Mouse (Mus musculus): ENCODE measurements around the gene Tmem138.

Tmem138 gene

DNA sequence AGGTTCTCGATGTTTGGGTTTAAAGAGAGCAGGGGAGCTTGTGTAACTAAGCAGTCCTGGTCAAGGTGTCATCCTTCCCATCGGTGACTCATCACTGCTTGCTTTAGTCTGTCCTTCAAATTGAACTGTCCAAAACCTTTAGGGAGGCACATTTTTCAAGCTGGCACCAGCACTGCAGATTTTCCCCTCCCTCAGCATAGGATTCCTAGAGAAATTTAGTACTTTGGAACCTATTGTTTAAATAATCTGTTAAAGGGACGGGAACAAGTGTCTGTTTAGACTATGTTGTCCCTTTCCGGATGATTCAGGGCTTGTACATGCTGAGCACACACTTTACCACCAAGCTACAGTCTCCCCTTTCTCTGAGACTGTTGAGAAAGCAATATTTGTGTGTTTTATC lies 11.9 kb downstream of the Tmem138 start:
- DNase-seq: no peak

DNA sequence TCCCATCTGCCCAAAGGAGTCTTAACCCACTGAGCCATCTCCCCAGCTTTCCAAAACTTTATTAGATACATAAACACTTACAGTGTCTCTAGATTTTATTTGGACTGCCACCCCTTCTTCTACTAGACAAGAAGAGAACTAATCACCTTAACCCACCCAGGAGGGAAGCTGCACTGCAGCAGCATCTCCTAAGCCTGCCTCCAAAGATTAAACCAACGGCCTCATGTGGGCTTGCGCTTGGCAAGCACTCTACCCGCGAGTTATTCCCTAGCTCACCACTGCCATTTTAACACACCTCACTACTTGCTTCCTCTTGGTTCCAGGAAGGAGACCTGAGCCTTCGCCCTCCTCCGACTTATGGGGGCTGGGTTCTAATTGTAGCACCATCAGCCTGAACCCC lies 12.9 kb downstream of the Tmem138 start:
- no peak for DNase-seq

DNA sequence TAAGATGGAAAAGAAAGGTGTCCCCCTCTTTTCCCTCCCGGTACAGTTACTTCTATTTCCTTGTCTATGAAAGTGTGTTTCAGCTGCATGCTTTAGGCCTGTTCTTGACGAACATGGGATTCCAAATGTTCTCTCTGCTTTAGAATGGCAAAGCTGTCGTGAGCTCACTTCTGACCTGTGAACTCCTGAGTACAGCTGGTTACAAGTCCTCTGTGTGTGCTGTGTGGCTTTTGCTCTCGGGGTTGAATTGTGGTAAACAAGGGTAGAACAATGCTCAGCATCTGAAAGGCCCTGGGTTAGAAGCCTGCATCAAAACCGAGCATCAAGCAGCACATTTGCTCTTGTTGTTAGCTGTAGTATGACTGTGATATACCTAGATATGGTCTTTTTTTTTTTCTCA lies 14.8 kb downstream of the Tmem138 start:
- no peak for DNase-seq

DNA sequence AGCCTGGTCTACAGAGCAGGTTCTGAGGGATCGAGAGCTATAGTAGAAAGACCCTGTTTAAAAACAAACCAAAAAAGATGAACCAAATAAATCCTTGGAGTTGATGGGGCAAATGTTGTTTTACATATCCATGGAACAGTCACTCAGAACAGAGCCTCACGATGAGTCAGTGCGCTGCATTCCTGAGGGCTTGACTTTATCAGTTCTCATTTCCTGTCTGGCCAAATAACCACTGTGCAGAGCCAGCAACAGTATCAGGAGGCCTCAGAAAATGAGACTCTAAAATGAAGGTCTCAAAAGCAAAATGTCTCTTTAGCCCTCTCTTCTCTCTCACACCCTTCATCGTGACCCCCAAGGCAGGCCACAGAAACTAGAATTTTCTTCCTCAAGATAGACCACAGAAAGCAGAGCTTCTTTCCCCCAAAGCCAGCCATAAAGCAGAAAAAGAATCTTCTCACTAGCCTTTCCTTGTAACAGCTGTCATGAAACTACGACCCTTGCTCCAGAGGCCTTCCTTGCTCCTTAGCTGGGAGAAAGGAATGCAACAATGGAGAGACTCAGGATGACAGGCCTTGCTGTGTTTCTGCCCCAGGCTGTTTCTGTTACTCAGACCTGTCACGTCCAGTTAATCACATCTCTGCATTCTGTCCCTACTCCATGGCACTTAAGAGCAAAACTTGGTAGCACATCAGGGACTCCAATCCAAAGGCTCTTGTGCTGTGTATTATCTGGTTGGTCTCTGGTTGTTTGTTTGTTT lies 15.4 kb downstream of the Tmem138 start:
- peak; percentile 97 for DNase-seq

DNA sequence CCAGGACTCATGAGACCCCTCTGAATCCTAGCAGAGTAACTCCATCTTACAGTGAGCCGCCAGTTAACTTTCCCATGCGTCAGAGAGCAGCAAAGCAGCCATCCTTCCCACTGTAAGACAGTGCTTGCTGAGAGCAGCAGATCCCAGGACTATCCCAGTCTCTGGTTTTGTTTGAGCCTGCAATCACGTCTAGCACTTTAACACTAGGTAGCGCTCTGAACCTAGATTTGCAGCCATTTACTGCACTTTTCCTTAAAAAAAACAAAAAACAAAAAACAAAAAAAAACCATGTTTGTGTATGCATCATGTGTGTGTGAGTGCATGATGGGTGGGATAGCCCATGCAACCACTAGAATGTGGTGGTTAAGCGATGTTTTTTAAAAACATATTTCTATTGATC lies 17.1 kb downstream of the Tmem138 start:
- DNase-seq: no peak

DNA sequence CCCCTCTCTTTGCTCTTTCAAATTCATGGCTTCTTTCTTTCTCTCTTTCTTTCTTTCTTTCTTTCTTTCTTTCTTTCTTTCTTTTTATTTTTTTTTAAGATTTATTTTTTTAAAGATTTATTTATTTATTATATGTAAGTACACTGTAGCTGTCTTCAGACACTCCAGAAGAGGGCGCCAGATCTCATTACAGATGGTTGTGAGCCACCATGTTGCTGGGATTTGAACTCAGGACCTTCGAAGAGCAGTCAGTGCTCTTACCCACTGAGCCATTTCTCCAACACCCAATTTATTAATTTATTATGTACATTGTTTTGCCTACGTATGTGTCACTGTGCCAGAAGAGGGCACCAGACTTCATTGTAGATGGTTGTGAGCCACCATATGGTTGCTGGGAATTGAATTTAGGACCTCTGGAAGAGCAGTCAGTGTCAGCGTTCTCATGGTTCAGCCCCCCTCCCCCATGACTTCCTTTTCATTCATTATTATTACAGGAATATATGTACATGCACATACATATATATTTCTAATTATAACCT lies 19.3 kb downstream of the Tmem138 start:
- peak; percentile 34 for DNase-seq

DNA sequence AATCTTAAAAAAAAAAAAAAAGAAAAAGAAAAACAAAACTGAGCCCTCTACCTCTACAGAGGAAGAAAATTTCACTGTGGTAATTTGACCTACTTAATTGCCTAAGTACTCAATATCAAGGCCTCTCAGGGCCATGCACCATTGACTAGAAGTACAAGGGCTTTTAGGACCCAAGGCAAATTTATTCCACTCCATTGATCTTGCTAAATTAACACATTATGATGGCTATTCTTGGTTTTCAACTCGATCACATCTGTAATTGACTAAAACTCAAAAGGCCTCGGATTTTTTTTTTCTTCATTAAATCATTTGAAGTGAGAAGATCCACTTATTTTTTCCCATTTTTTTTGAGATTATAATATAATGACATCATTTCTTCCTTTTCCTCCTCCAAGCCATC lies 19.7 kb downstream of the Tmem138 start:
- DNase-seq: no peak

DNA sequence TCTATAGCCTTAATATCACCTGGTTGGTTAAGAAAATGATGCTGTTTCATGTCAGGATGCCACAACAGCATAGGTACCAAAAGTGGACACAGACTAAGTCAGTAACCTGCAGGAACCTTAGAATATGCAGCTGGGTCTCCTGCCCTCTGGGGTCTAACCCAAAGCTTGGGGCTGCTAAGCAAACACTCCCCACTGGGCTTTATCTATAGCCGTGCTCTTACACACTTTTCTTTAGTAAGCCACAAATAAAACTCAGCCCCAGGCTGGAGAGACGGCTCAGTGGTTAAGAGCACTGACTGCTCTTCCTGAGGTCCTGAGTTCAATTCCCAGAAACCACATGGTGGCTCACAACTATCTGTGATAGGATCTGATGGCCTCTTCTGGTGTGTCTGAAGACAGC lies 20.2 kb downstream of the Tmem138 start:
- DNase-seq: peak; percentile 74

DNA sequence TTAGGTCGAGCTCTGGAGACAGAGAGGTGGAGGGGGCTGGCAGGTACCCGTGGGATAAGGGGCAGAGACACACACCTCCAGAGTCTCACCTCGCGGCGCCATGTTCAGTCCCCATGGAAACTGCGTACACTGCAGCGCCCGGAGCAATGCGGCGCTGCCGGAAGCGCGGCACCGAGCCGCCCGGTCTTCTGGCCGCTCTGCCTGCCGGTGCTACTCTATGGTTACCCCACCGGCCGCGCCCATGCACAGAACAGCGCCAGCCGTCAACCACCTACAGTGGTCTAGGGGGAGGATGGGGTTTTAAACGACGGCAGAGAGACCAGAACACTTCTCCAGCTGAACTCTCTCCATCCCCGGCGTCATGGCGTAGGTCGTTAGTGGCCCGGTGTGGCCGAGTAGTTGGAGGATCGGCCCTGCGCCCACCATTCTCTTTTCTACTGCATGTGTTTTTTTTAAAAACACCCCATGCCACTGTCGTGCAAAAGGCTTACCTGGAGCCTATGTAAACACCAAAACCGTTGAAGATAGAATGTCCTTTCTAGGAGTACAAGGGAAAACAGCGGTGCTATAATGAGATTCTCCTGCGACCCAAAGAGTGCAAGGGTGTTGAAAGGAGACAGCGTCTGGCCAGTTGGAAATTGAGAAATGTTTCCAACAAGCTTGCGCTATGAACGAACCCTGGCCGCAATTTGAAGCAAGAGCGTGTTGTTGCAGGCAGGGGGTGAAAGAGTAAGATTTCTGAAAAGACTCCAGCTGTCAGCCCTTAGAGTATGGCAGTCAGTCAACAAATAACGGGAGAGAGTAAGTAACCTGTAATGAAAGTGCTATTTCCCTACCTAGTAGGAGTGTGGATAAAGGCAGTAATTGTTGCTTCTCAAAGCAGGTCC lies 21.3 kb downstream of the Tmem138 start, which contains the start of gene Tmem216:
Tmem216 (minus strand) TSS at position 615 of the 887 bp plus-strand sequence.
- DNase-seq: peak; percentile 99

DNA sequence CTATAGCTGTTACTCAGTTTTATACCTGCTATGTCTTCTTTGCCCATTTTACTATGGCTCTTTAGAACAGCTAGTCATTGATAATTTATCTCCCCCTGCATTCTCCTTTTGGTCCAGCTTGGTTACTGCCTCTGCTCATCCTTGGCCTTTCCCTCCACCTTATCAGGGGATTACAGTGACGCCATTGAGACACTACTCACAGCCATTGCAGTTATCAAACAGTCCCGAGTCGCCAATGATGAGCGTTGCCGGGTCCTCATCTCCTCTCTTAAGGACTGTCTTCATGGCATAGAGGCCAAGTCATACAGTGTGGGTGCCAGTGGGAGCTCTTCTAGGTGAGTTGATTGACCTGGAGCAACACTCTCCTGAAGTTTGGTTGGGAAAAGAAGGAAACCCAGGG lies 37.7 kb downstream of the Tmem138 start:
- no peak for DNase-seq

DNA sequence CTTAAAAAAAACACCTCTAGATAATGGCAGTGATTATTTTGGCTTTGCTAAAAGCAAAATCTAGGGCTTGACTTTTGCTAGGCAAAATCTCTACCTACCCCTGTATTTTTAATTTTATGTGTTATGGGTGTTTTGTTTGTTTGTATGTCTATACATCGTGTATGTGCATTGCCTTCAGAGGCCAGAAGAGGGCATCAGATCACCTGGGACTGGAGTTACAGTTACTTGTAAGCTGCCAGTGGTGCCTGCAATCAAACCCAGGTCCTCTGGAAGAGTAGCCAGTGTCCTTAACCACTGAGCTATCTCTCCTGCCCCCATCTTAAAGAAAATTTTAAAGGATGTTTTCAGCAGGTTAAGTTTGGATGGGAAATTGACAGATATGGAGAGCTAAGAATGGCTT lies 47.1 kb downstream of the Tmem138 start:
- DNase-seq: peak; percentile 69

DNA sequence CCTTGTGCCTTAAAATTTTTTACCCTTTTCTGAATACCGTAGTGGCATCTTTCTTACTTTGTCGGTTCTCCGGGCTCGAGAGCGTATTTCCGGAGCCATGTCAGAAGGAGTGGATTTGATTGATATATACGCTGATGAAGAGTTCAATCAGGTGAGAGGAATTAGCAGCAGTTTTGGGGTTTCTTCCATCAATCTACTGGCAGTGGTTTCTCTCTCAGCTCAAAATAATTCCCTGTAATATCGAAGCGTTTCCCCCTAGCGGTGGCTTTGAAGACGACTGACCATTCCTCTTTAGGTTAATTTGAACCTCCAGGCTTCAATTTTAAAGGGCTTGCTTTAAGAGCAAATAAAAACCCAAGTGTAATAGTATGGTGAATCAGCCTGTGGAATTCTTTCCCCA lies 51.3 kb downstream of the Tmem138 start, which contains the start of gene Sdhaf2:
Sdhaf2 (minus strand) TSS at position 233 of the 400 bp plus-strand sequence.
- DNase-seq: no peak

DNA sequence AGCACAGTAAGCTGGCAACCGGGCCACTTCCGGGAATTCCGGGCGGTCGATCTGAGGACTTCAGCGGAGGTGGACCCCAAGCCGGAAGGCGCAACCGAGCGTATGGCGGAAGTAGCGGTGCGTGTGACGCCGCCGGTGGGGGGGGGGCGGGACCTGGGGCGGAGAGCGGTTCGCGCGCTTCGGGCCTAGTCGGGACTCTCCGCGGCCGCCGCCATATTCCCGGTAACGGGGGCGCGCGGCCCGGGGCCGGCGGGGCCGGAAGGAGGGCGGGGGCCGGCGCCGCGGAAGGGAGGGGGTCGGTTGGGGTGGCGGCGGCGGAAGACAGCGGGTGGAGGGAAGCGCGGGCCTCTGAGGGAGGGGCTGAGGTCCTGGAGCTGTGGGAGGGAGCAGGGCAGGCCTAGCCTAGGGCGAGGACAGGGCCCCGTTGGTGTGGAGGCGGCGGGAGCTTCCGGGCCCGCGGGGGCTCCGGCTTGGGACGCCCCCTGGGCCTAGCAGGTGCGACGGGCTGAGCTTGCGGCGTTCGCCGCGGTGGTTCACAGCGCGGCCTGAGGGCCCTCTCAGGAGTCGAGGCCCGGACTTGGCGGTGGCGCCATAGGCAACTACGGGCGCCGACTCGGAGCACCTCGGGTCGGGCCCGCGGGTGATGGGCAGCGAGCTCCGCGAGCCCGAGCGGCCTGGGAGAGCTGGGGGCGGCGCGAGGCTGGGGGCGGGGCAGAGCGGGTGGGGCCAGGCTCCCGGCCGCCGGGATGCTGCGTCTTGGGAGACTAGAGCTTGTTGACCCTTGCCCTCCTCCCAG lies 51.9 kb downstream of the Tmem138 start, which contains the start of gene Cpsf7:
Cpsf7 (plus strand) TSS at position 161 of the 796 bp plus-strand sequence.
- peak; percentile 99 for DNase-seq

DNA sequence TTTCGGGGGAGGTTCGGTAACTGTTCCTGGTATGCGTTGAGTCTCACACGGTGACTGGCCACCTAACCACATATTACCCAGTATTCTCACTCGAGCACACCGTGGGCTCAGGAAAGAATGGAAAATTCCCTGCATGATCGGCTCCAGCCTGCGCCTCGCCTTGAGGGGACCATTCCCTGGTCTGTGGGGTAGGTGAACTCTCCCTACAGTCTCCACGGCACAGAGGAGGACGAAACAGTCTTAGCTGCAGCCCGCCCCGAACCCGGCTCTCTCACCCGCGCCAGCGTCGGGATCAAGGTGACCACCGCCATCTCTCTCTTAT lies 52.4 kb downstream of the Tmem138 start:
- no peak for DNase-seq

DNA sequence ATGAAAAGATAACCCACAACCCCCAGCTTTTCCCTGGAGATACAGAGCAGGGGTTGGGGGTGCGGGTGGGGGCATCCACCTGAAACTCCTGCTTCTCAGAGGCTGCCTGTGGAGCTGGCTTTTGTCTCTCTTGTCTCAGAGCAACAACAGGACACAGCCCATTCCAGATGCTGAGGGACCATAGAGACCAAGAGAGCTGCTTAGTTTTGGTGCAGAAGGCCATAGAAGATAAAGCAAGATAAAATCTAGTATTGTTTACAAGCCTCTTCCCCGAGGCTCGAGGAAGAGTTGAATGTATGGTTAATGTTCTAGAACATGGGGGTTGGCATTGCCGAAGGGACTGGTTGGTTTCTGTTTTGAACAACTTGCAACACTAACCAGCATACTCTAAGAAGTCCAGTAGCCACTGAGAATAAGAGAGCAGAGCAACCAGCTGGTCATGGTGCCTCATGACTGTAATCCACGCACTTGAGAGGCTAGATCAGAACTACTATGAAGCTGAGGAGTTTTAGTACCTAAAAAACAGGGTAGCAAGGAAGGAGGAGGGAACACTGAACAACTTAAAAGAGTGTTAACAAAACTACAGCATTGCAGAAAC lies 53.6 kb downstream of the Tmem138 start:
- DNase-seq: no peak

DNA sequence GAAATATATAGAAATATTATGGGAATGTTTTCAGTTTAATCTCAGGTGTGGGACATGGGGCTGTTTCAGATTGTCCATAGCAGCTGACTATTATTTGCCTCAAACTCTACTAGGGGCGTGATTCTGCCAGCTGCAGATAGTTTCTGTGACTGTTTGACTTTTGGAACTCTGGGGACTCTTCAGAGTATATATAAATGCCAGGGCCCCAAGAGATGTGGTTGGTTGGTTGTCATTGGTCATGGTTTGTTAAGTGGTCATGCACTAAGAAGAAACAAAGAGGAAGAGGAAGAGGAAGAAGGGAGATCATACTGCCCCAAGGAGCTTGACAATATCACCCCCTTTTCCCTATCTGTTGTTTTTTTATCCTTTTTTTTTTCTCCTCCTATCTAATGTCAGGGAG lies 55.2 kb downstream of the Tmem138 start:
- no peak for DNase-seq

All from heart, adult 11 months (tissue).